Mouse (Mus musculus) midbrain, postnatal 0 days (tissue): ENCODE data around the gene Asns. TPM values are rescaled to one million over a fixed set of nuclear protein-coding genes. Genes with fewer than 3 reads are reported as not detected.

Source experiments
- ATAC-seq: fragments of 200-750 bp; cut with Nextera tagmentation; 2 replicates; pipeline ENCODE4 v1.8.0; 2017; ENCODE audit warnings: moderate number of reproducible peaks, mild to moderate bottlenecking, moderate TSS enrichment, moderate library complexity; ENCODE audit not compliant: low FRiP score
- DNase-seq: peaks from one replicate; pipeline ENCODE4 v3.0.0-alpha.2; 2015; ENCODE audit warnings: low spot score
- H3K27ac ChIP-seq: fragments of 300-500 bp; sonication (generic); 2 replicates; pipeline ENCODE4 v1.5.1; 2014; ENCODE audit warnings: low read depth, mild to moderate bottlenecking, low read length, mixed read lengths
- H3K27me3 ChIP-seq: fragments of 300-500 bp; sonication (generic); 2 replicates; pipeline ENCODE4 v1.6.1; 2014; ENCODE audit warnings: low read length, control low read depth, mixed read lengths; ENCODE audit not compliant: insufficient read depth
- H3K36me3 ChIP-seq: fragments of 300-500 bp; sonication (generic); 2 replicates; pipeline ENCODE4 v1.6.1; 2014; ENCODE audit warnings: low read length, control low read depth, mixed read lengths; ENCODE audit not compliant: insufficient read depth
- H3K4me1 ChIP-seq: fragments of 300-500 bp; sonication (generic); 2 replicates; pipeline ENCODE4 v1.6.1; 2014; ENCODE audit warnings: mild to moderate bottlenecking, control low read depth, antibody characterized with exemption, low read length, mixed read lengths; ENCODE audit not compliant: insufficient read depth
- H3K4me2 ChIP-seq: fragments of 300-500 bp; sonication (generic); 2 replicates; pipeline ENCODE4 v1.6.1; 2014; ENCODE audit warnings: low read depth, mild to moderate bottlenecking, low read length, mixed read lengths; ENCODE audit not compliant: poor library complexity, severe bottlenecking
- H3K4me3 ChIP-seq: fragments of 300-500 bp; sonication (generic); 2 replicates; pipeline ENCODE4 v1.5.1; 2014; ENCODE audit warnings: low read depth, mild to moderate bottlenecking, low read length, moderate library complexity
- H3K9ac ChIP-seq: fragments of 300-500 bp; sonication (generic); replicated peaks from 2 replicates; pipeline ENCODE4 v1.6.1; 2014; ENCODE audit warnings: mild to moderate bottlenecking, low read length, moderate library complexity, mixed read lengths; ENCODE audit not compliant: poor library complexity, severe bottlenecking
- H3K9me3 ChIP-seq: fragments of 300-500 bp; sonication (generic); 2 replicates; pipeline ENCODE4 v1.6.1; 2016; ENCODE audit warnings: low read length, control low read depth
- CTCF ChIP-seq: IDR thresholded peaks from 2 replicates; pipeline ENCODE4 v1.5.1; 2016; ENCODE audit warnings: antibody characterized with exemption, mild to moderate bottlenecking
- WGBS: fragments of 180-500 bp; shearing (Covaris S2); extraction: QIAGEN DNeasy Blood & Tissue Kit; methylation state at CpG from one replicate; pipeline ENCODE4 v1.1.7; 2014; 5-methylcytosine and 5-hydroxymethylcytosine counted together
- polyA plus RNA-seq: library from polyadenylated mRNA; unstranded; fragments of >200 nt; fragmentation: Nextera tagmentation; extraction: Ambion mirVana; gene quantifications from 2 replicates; pipeline ENCODE4 v1.2.1, GENCODE M21; 2015
- total RNA-seq: library from RNA; depleted of rRNA; stranded (reverse); fragments of >200 nt; gene quantifications from 2 replicates; pipeline ENCODE4 v1.2.3, GENCODE M21; 2014

Asns gene
- total and polyA plus RNA-seq, 2 experiments from 2014 or later = 88.7 to 132 TPM

GRCm38 (mm10) chr6:7706796-7707195 lies 13.7 kb upstream of the Asns start:
- DNase-seq = no peak
- Histone ChIP-seq H3K4me2 (no peak overlapping the region), H3K36me3 (no peaks in the 10 kb centered on the region), H3K9ac (no peak overlapping the region), H3K9me3 (no peaks in the 10 kb centered on the region), H3K27me3 (no peaks in the 10 kb centered on the region), H3K27ac (no peak overlapping the region), H3K4me1 (no peaks in the 10 kb centered on the region), H3K4me3 (no peak overlapping the region)
- 43% methylated on average over 1 of the region's 1 CpGs for WGBS
- no peak for TF ChIP-seq CTCF
- ATAC-seq = no peak

GRCm38 (mm10) chr6:7697999-7698699 lies 5.1 kb upstream of the Asns start:
- no peak overlapping the region for H3K4me3 ChIP-seq
- H3K36me3 ChIP-seq = no peaks in the 10 kb centered on the region
- H3K4me1 ChIP-seq = no peaks in the 10 kb centered on the region
- TF ChIP-seq CTCF = no peak
- H3K9ac ChIP-seq = no peak overlapping the region
- H3K4me2 ChIP-seq = no peak overlapping the region
- no peak for DNase-seq
- H3K9me3 ChIP-seq = no peaks in the 10 kb centered on the region
- H3K27me3 ChIP-seq = no peaks in the 10 kb centered on the region
- ATAC-seq = no peak
- 77% methylated on average over 6 of the region's 6 CpGs for WGBS
- H3K27ac ChIP-seq = no peak overlapping the region

GRCm38 (mm10) chr6:7697077-7697643 lies 4.1 kb upstream of the Asns start:
- no peak overlapping the region for H3K9ac ChIP-seq
- ATAC-seq = no peak
- no peak overlapping the region for H3K4me2 ChIP-seq
- H3K27me3 ChIP-seq = no peaks in the 10 kb centered on the region
- no peaks in the 10 kb centered on the region for H3K9me3 ChIP-seq
- H3K4me3 ChIP-seq = no peak overlapping the region
- no peaks in the 10 kb centered on the region for H3K36me3 ChIP-seq
- 83% methylated on average over 4 of the region's 4 CpGs for WGBS
- DNase-seq = no peak
- TF ChIP-seq CTCF = no peak
- no peaks in the 10 kb centered on the region for H3K4me1 ChIP-seq
- no peak overlapping the region for H3K27ac ChIP-seq

- H3K4me3 ChIP-seq = no peak overlapping the region
- WGBS = 77% methylated on average over 3 of the region's 3 CpGs
- H3K9ac ChIP-seq = no peak overlapping the region
- no peak overlapping the region for H3K27ac ChIP-seq
- no peaks in the 10 kb centered on the region for H3K9me3 ChIP-seq
- TF ChIP-seq CTCF = no peak
- H3K4me2 ChIP-seq = no peak overlapping the region
- DNase-seq (no peak), ATAC-seq (no peak)
- H3K4me1 ChIP-seq = no peaks in the 10 kb centered on the region
- H3K36me3 ChIP-seq = no peaks in the 10 kb centered on the region
- no peaks in the 10 kb centered on the region for H3K27me3 ChIP-seq
Observed at GRCm38 (mm10) chr6:7696641-7697040, 3.6 kb upstream of the Asns start.

- ATAC-seq = no peak
- H3K4me1 ChIP-seq = no peaks in the 10 kb centered on the region
- no peak overlapping the region for H3K4me2 ChIP-seq
- no peak overlapping the region for H3K9ac ChIP-seq
- H3K9me3 ChIP-seq = no peaks in the 10 kb centered on the region
- no peaks in the 10 kb centered on the region for H3K36me3 ChIP-seq
- no peak for TF ChIP-seq CTCF
- H3K27me3 ChIP-seq = no peaks in the 10 kb centered on the region
- no peak overlapping the region for H3K27ac ChIP-seq
- no peak for DNase-seq
- H3K4me3 ChIP-seq = no peak overlapping the region
- 83% methylated on average over 4 of the region's 4 CpGs for WGBS
Observed at GRCm38 (mm10) chr6:7695901-7696300, 2.8 kb upstream of the Asns start.

- Histone ChIP-seq H3K4me2 (peak overlapping the region; percentile 86), H3K27ac (no peak overlapping the region), H3K27me3 (no peaks in the 10 kb centered on the region), H3K9me3 (no peaks in the 10 kb centered on the region), H3K36me3 (no peaks in the 10 kb centered on the region), H3K9ac (no peak overlapping the region), H3K4me1 (no peaks in the 10 kb centered on the region), H3K4me3 (no peak overlapping the region)
- 63% methylated on average over 5 of the region's 5 CpGs for WGBS
- ATAC-seq (0 out of 2 replicates have a peak, but pooled peaks have one; percentile 22), DNase-seq (peak; percentile 17)
- TF ChIP-seq CTCF = no peak
Observed at GRCm38 (mm10) chr6:7693666-7694065, 612 bp upstream of the Asns start.
